27 mouse cellular contexts compared by ENCODE assay signal in the genomic region with DNA sequence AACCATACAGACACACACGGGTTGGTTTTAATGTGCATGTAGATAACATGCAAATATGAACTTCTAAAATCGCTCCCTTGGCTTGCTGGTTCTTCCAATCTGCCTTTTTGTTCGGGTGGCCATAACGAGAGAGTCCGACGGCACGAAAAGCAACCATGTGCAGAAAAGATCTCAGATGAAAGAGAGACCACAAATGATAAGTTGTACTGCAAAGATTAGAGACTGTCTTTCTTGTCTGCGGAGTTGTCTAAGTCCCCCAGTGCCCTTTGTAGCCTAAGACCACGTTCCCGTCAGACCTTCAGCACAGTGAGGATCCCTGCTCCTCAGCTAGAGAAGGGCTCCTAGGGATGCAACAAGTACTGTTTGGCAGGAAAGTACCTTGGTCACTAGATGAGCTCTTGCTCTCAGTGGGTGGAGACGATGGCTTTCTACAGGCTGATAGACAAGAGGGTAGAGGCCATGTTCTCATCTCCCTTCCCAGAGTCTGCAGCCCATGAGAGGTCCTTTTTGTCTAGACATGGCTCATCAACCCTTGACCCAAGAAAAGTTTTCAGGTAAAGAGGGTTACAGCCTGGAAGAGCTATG.
"Had no signal": no experiment of that assay in that cellular context is flagged by ENCODE, and none has a peak within 500 bp of the region (broad histone marks: within the 10 kb centered on the region; RNA-seq: fewer than 3 reads in every experiment).

No protein-coding gene starts in this region.

- H3K9me3 ChIP-seq: heart, embryonic 13.5 days; heart, embryonic 15.5 days; hindbrain, embryonic 13.5 days; hindbrain, embryonic 15.5 days; limb, embryonic 10.5 days; limb, embryonic 12.5 days; liver, embryonic 13.5 days; liver, embryonic 15.5 days had no signal

- H3K4me3 ChIP-seq: heart, embryonic 13.5 days; heart, embryonic 15.5 days; hindbrain, embryonic 13.5 days; hindbrain, embryonic 15.5 days; layer of hippocampus, adult 2 months; left cerebral cortex, adult 2 months; limb, embryonic 10.5 days; limb, embryonic 12.5 days; liver, embryonic 13.5 days; liver, embryonic 15.5 days had no signal

- H3K27me3 ChIP-seq: heart, embryonic 13.5 days; heart, embryonic 15.5 days; hindbrain, embryonic 15.5 days; limb, embryonic 12.5 days; liver, embryonic 13.5 days; liver, embryonic 15.5 days had no signal

- H3K9ac ChIP-seq: heart, embryonic 13.5 days; heart, embryonic 15.5 days; hindbrain, embryonic 13.5 days; hindbrain, embryonic 15.5 days; limb, embryonic 12.5 days; liver, embryonic 13.5 days; liver, embryonic 15.5 days; liver, postnatal 0 days had no signal

- DNase-seq: gastrocnemius, postnatal 14 days; gastrocnemius, postnatal 36 days; heart, adult 18-20 months; heart, postnatal 14 days; heart, postnatal 36 days; kidney, adult 11 months; kidney, adult 2 months; kidney, adult 9 months; kidney, postnatal 10 days; kidney, postnatal 25 days; kidney, postnatal 4 days; liver; liver, embryonic 13.5 days; liver, postnatal 0 days had no signal

- H3K36me3 ChIP-seq: heart, embryonic 15.5 days; limb, embryonic 10.5 days; limb, embryonic 12.5 days; liver, embryonic 13.5 days; liver, embryonic 15.5 days had no signal

- H3K4me1 ChIP-seq: heart, embryonic 13.5 days; hindbrain, embryonic 13.5 days; hindbrain, embryonic 15.5 days; limb, embryonic 10.5 days; limb, embryonic 12.5 days; liver, embryonic 13.5 days; liver, embryonic 15.5 days had no signal

- H3K4me2 ChIP-seq: heart, embryonic 11.5 days; heart, embryonic 13.5 days; heart, embryonic 15.5 days; hindbrain, embryonic 13.5 days; hindbrain, embryonic 15.5 days; limb, embryonic 12.5 days; liver, embryonic 11.5 days; liver, embryonic 13.5 days; liver, embryonic 15.5 days had no signal

- H3K27ac ChIP-seq: heart, embryonic 13.5 days; heart, embryonic 15.5 days; hindbrain, embryonic 13.5 days; hindbrain, embryonic 15.5 days; hindbrain, postnatal 0 days; layer of hippocampus, adult 2 months; left cerebral cortex, adult 2 months; limb, embryonic 10.5 days; limb, embryonic 12.5 days; liver, embryonic 13.5 days; liver, embryonic 15.5 days had no signal

- ATAC-seq: hindbrain, postnatal 0 days; intestine, embryonic 16.5 days; liver, postnatal 0 days had no signal
